Mouse (Mus musculus): ENCODE measurements at regions not wholly inside any gene's neighbourhood (a gene's known extent, or its start where the extent isn't known, plus 50 kb on each side); places are given as distances from the start of the nearest gene placed in this dataset.

- DNase-seq (ENCODE audit: low spot score), result no peak
- Histone ChIP-seq H3K27me3 (ENCODE audit: insufficient read depth, poor library complexity, severe bottlenecking) (no peaks in the 10 kb centered on the region), H3K27ac (no peak overlapping the region), H3K9me3 (no peaks in the 10 kb centered on the region), H3K4me1 (replicated peaks) (no peaks in the 10 kb centered on the region), H3K4me3 (no peak overlapping the region), H3K36me3 (no peaks in the 10 kb centered on the region)
- WGBS, result 72% methylated on average over 4 of the region's 4 CpGs
Measured at GRCm38 (mm10) chr7:95959068-95959467, 212.0 kb upstream of the Tenm4 start.

- no peaks in the 10 kb centered on the region; the same call in 1 of the 2 replicates for H3K27me3 ChIP-seq (ENCODE audit: insufficient read depth, poor library complexity, severe bottlenecking)
- H3K9me3 ChIP-seq, result no peaks in the 10 kb centered on the region
- no peaks in the 10 kb centered on the region; the same call in 1 of the 2 replicates for H3K4me1 ChIP-seq (replicated peaks)
- no peak overlapping the region for H3K27ac ChIP-seq
- H3K36me3 ChIP-seq, result no peaks in the 10 kb centered on the region
- H3K4me3 ChIP-seq, result no peak overlapping the region
- WGBS, result 77% methylated on average over 7 of the region's 7 CpGs
- DNase-seq (ENCODE audit: low spot score), result no peak
Measured at GRCm38 (mm10) chr7:95971863-95972262, 199.2 kb upstream of the Tenm4 start.

GRCm38 (mm10) chr7:95974085-95974484 lies 197.0 kb upstream of the Tenm4 start:
- Histone ChIP-seq H3K36me3 (no peaks in the 10 kb centered on the region), H3K9me3 (no peaks in the 10 kb centered on the region), H3K27ac (no peak overlapping the region), H3K4me3 (no peak overlapping the region), H3K4me1 (replicated peaks) (no peaks in the 10 kb centered on the region), H3K27me3 (ENCODE audit: insufficient read depth, poor library complexity, severe bottlenecking) (no peaks in the 10 kb centered on the region; the same call in 1 of the 2 replicates)
- no peak for DNase-seq (ENCODE audit: low spot score)
- WGBS, result 74% methylated on average over 2 of the region's 2 CpGs

- no peaks in the 10 kb centered on the region for H3K9me3 ChIP-seq
- peak; percentile 12 for DNase-seq (ENCODE audit: low spot score)
- no peak overlapping the region for H3K27ac ChIP-seq
- H3K4me1 ChIP-seq (replicated peaks), result peaks cover 14% of the 10 kb centered on the region
- H3K4me3 ChIP-seq, result no peak overlapping the region
- no peaks in the 10 kb centered on the region for H3K36me3 ChIP-seq
- WGBS, result 54% methylated on average over 10 of the region's 10 CpGs
- peaks cover 54% of the 10 kb centered on the region for H3K27me3 ChIP-seq (ENCODE audit: insufficient read depth, poor library complexity, severe bottlenecking)
Measured at GRCm38 (mm10) chr7:95991250-95992032, 179.6 kb upstream of the Tenm4 start.

GRCm38 (mm10) chr7:95992033-95992516 lies 179.0 kb upstream of the Tenm4 start:
- no peaks in the 10 kb centered on the region for H3K36me3 ChIP-seq
- no peak for DNase-seq (ENCODE audit: low spot score)
- no peak overlapping the region for H3K4me3 ChIP-seq
- no peak overlapping the region for H3K27ac ChIP-seq
- WGBS, result 88% methylated on average over 3 of the region's 3 CpGs
- H3K27me3 ChIP-seq (ENCODE audit: insufficient read depth, poor library complexity, severe bottlenecking), result peaks cover 48% of the 10 kb centered on the region
- peaks cover 14% of the 10 kb centered on the region for H3K4me1 ChIP-seq (replicated peaks)
- H3K9me3 ChIP-seq, result no peaks in the 10 kb centered on the region

- DNase-seq (ENCODE audit: low spot score), result no peak
- WGBS, result 90% methylated on average over 3 of the region's 3 CpGs
Measured at GRCm38 (mm10) chr7:95992521-95992920, 178.5 kb upstream of the Tenm4 start.

GRCm38 (mm10) chr7:95997190-95997589 lies 173.9 kb upstream of the Tenm4 start:
- no peaks in the 10 kb centered on the region for H3K36me3 ChIP-seq

More at GRCm38 (mm10) chr7:95992521-95992920, 178.5 kb upstream of the Tenm4 start:
- Histone ChIP-seq H3K4me3 (no peak overlapping the region), H3K27me3 (ENCODE audit: insufficient read depth, poor library complexity, severe bottlenecking) (peaks cover 43% of the 10 kb centered on the region), H3K27ac (no peak overlapping the region), H3K36me3 (no peaks in the 10 kb centered on the region), H3K4me1 (replicated peaks) (peaks cover 14% of the 10 kb centered on the region), H3K9me3 (no peaks in the 10 kb centered on the region)

GRCm38 (mm10) chr7:95999189-95999588 lies 171.9 kb upstream of the Tenm4 start:
- H3K36me3 ChIP-seq, result no peaks in the 10 kb centered on the region
- 33% methylated on average over 4 of the region's 4 CpGs for WGBS
- H3K27ac ChIP-seq, result no peak overlapping the region
- H3K27me3 ChIP-seq (ENCODE audit: insufficient read depth, poor library complexity, severe bottlenecking), result peaks cover 11% of the 10 kb centered on the region
- DNase-seq (ENCODE audit: low spot score), result peak; percentile 18
- no peaks in the 10 kb centered on the region for H3K9me3 ChIP-seq
- no peak overlapping the region for H3K4me3 ChIP-seq
- peaks cover 13% of the 10 kb centered on the region; the same call in 1 of the 2 replicates for H3K4me1 ChIP-seq (replicated peaks)

More at GRCm38 (mm10) chr7:95997190-95997589, 173.9 kb upstream of the Tenm4 start:
- WGBS, result 91% methylated on average over 3 of the region's 3 CpGs
- Histone ChIP-seq H3K9me3 (no peaks in the 10 kb centered on the region), H3K27ac (no peak overlapping the region), H3K27me3 (ENCODE audit: insufficient read depth, poor library complexity, severe bottlenecking) (peaks cover 31% of the 10 kb centered on the region), H3K4me1 (replicated peaks) (peaks cover 13% of the 10 kb centered on the region; the same call in 1 of the 2 replicates), H3K4me3 (no peak overlapping the region)
- DNase-seq (ENCODE audit: low spot score), result no peak

GRCm38 (mm10) chr7:96002401-96002800 lies 168.6 kb upstream of the Tenm4 start:
- Histone ChIP-seq H3K4me1 (replicated peaks) (peaks cover 13% of the 10 kb centered on the region; the same call in 1 of the 2 replicates), H3K27me3 (ENCODE audit: insufficient read depth, poor library complexity, severe bottlenecking) (peaks cover 6% of the 10 kb centered on the region; the same call in 1 of the 2 replicates), H3K4me3 (no peak overlapping the region), H3K36me3 (no peaks in the 10 kb centered on the region), H3K27ac (no peak overlapping the region), H3K9me3 (no peaks in the 10 kb centered on the region)
- no peak for DNase-seq (ENCODE audit: low spot score)
- 80% methylated on average over 5 of the region's 5 CpGs for WGBS

GRCm38 (mm10) chr7:96006299-96006698 lies 164.7 kb upstream of the Tenm4 start:
- Histone ChIP-seq H3K4me1 (replicated peaks) (no peaks in the 10 kb centered on the region), H3K4me3 (no peak overlapping the region), H3K9me3 (no peaks in the 10 kb centered on the region), H3K36me3 (no peaks in the 10 kb centered on the region), H3K27ac (no peak overlapping the region), H3K27me3 (ENCODE audit: insufficient read depth, poor library complexity, severe bottlenecking) (no peaks in the 10 kb centered on the region)
- DNase-seq (ENCODE audit: low spot score), result no peak
- WGBS, result 86% methylated on average over 2 of the region's 2 CpGs

GRCm38 (mm10) chr7:96013008-96013407 lies 158.0 kb upstream of the Tenm4 start:
- H3K4me3 ChIP-seq, result no peak overlapping the region
- no peaks in the 10 kb centered on the region for H3K9me3 ChIP-seq
- H3K36me3 ChIP-seq, result no peaks in the 10 kb centered on the region
- H3K27me3 ChIP-seq (ENCODE audit: insufficient read depth, poor library complexity, severe bottlenecking), result no peaks in the 10 kb centered on the region
- WGBS, result 84% methylated on average over 5 of the region's 5 CpGs
- DNase-seq (ENCODE audit: low spot score), result no peak
- no peaks in the 10 kb centered on the region for H3K4me1 ChIP-seq (replicated peaks)
- no peak overlapping the region for H3K27ac ChIP-seq

- 82% methylated on average over 6 of the region's 6 CpGs for WGBS
- no peaks in the 10 kb centered on the region for H3K36me3 ChIP-seq
- no peak for DNase-seq (ENCODE audit: low spot score)
- no peak overlapping the region for H3K4me3 ChIP-seq
- H3K27me3 ChIP-seq (ENCODE audit: insufficient read depth, poor library complexity, severe bottlenecking), result no peaks in the 10 kb centered on the region
- H3K27ac ChIP-seq, result no peak overlapping the region
- H3K4me1 ChIP-seq (replicated peaks), result no peaks in the 10 kb centered on the region; the same call in 1 of the 2 replicates
- no peaks in the 10 kb centered on the region for H3K9me3 ChIP-seq
Measured at GRCm38 (mm10) chr7:96017112-96017884, 153.7 kb upstream of the Tenm4 start.

GRCm38 (mm10) chr7:96024048-96024447 lies 147.0 kb upstream of the Tenm4 start:
- Histone ChIP-seq H3K4me1 (replicated peaks) (no peaks in the 10 kb centered on the region), H3K4me3 (no peak overlapping the region), H3K27me3 (ENCODE audit: insufficient read depth, poor library complexity, severe bottlenecking) (no peaks in the 10 kb centered on the region), H3K27ac (no peak overlapping the region), H3K36me3 (no peaks in the 10 kb centered on the region), H3K9me3 (no peaks in the 10 kb centered on the region)
- DNase-seq (ENCODE audit: low spot score), result no peak
- WGBS, result 98% methylated on average over 3 of the region's 3 CpGs

All from hindbrain, embryonic 10.5 days (tissue).